Mouse (Mus musculus) neural tube, embryonic 13.5 days (tissue): ENCODE measurements at regions not wholly inside any gene's neighbourhood (a gene's known extent, or its start where the extent isn't known, plus 50 kb on each side); places are given as distances from the start of the nearest gene placed in this dataset.
"Not testable (repeated sequence)": the region's sequence is repeated elsewhere in the genome, so short reads cannot be mapped to it uniquely, and the experiment has no call there.

Experiments
- ATAC-seq: fragments of 200-750 bp; cut with Nextera tagmentation; 2 replicates; pipeline ENCODE4 v1.8.0; 2017; ENCODE audit warnings: low read depth, mild to moderate bottlenecking, moderate TSS enrichment, moderate library complexity
- H3K27ac ChIP-seq: fragments of 300-500 bp; sonication (generic); replicated peaks from 2 replicates; pipeline ENCODE4 v1.5.1; 2015; ENCODE audit warnings: moderate library complexity, mild to moderate bottlenecking, inconsistent platforms
- H3K27me3 ChIP-seq: fragments of 300-500 bp; sonication (generic); 2 replicates; pipeline ENCODE4 v1.6.1; 2015; ENCODE audit warnings: mild to moderate bottlenecking, inconsistent platforms
- H3K36me3 ChIP-seq: fragments of 300-500 bp; sonication (generic); 2 replicates; pipeline ENCODE4 v1.6.1; 2015; ENCODE audit warnings: mild to moderate bottlenecking, inconsistent platforms
- H3K4me1 ChIP-seq: fragments of 300-500 bp; sonication (generic); replicated peaks from 2 replicates; pipeline ENCODE4 v1.6.1; 2015; ENCODE audit warnings: inconsistent platforms
- H3K4me2 ChIP-seq: fragments of 300-500 bp; sonication (generic); 2 replicates; pipeline ENCODE4 v1.6.1; 2015; ENCODE audit warnings: inconsistent platforms, mild to moderate bottlenecking, moderate library complexity
- H3K4me3 ChIP-seq: fragments of 300-500 bp; sonication (generic); 2 replicates; pipeline ENCODE4 v1.5.1; 2015; ENCODE audit warnings: mild to moderate bottlenecking, inconsistent platforms
- H3K9ac ChIP-seq: fragments of 300-500 bp; sonication (generic); 2 replicates; pipeline ENCODE4 v1.6.1; 2015; ENCODE audit warnings: moderate library complexity, mild to moderate bottlenecking, inconsistent platforms
- H3K9me3 ChIP-seq: fragments of 300-500 bp; sonication (generic); 2 replicates; pipeline ENCODE4 v1.6.1; 2016; ENCODE audit warnings: inconsistent platforms
- WGBS: fragments of 180-500 bp; shearing (Covaris S2); methylation state at CpG from one replicate; pipeline ENCODE4 v1.1.7; 2015; 5-methylcytosine and 5-hydroxymethylcytosine counted together

DNA sequence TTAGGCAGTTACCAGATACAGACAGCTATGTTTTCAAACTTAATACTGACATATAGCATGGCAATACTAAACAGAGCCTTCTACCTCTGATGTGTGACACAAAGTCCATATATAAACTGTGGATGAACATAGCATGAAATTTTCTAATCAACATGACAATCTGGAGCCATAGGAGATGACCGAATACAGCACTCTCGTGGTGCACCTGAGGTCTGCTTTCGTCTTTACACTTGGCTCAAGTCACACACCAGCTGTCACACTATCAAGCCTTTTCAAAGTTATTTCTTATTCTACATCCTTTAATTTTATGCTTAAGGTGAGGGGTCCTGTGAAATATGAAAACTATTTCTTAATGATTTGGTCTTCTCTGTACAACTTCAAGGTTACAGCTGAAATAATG, 120.1 kb upstream of the Kcnj3 start:
- Histone ChIP-seq H3K36me3 (no peaks in the 10 kb centered on the region), H3K27me3 (no peaks in the 10 kb centered on the region), H3K9ac (no peak overlapping the region), H3K4me1 (no peaks in the 10 kb centered on the region), H3K27ac (no peak overlapping the region), H3K4me2 (no peak overlapping the region), H3K9me3 (no peaks in the 10 kb centered on the region), H3K4me3 (no peak overlapping the region)
- 71% methylated on average over 3 of the region's 3 CpGs for WGBS
- ATAC-seq = no peak

DNA sequence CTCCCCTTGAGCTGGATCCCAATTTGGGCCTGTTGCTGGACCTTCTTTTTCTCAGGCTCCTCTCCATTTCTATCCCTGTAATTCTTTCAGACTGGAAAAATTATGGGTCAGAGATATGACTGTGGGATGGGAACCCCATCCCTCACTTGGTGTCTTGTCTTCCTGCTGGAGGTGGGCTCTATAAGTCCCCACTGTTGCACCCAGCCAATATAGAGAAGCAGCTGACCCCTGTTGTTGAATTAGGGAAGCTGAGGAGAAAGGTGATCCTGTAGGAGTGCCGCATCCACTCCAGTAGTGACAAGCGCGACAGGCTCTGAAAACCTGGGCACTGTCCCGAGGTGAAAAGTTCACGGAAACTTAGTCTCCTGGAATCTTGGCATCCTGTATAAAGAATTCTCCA, 81.7 kb upstream of the Kcnj3 start:
- not testable (repeated sequence) for H3K4me3 ChIP-seq, H3K27me3 ChIP-seq, H3K27ac ChIP-seq, ATAC-seq, H3K9me3 ChIP-seq, H3K36me3 ChIP-seq, H3K9ac ChIP-seq, H3K4me1 ChIP-seq, H3K4me2 ChIP-seq
- WGBS = 97% methylated on average over 5 of the region's 5 CpGs
